Mouse (Mus musculus) sigmoid colon, adult 10 weeks (tissue): ENCODE results near the gene Gm21560. TPM values are rescaled to one million over a fixed set of nuclear protein-coding genes. Genes with fewer than 3 reads are reported as not detected.

ENCODE experiments used
- polyA plus RNA-seq: library from polyadenylated mRNA; stranded (reverse); fragments of 350-450 nt; fragmentation: Illumina TruSeq; extraction: RNeasy Lipid Tissue Mini Kit (QIAGEN cat#74804); gene quantifications from one replicate; pipeline ENCODE4 v1.2.3, GENCODE M21; 2014; ENCODE audit warnings: low read depth, low replicate concordance

Gm21560 gene
- polyA plus RNA-seq, result not detected

GRCm38 (mm10) chr14:6219192-6219591, at the start of gene Gm21560:
Gene Gm21560, minus strand, starts transcription at chr14:6219292.

Other genes starting within 250 kb of the Gm21560 start
- gene Gm3453, start 240.2 kb downstream of the Gm21560 start, polyA plus RNA-seq, result not detected
- gene Gm6337, start 161.0 kb downstream of the Gm21560 start, polyA plus RNA-seq, result not detected
- gene Gm8206, start 125.3 kb downstream of the Gm21560 start, polyA plus RNA-seq, result not detected
- 2.5 TPM for gene Gm3468, start 110.6 kb downstream of the Gm21560 start, polyA plus RNA-seq
- gene Gm3476, start 93.5 kb downstream of the Gm21560 start, polyA plus RNA-seq, result not detected
- 6.8 TPM for gene Gm3411, start 68.0 kb upstream of the Gm21560 start, polyA plus RNA-seq
- gene Gm21103, start 85.6 kb upstream of the Gm21560 start, polyA plus RNA-seq, result not detected
- not detected for gene Gm3618, start 124.4 kb upstream of the Gm21560 start, polyA plus RNA-seq
- not detected for gene Gm16440, start 171.0 kb upstream of the Gm21560 start, polyA plus RNA-seq
- not detected for gene Gm3591, start 193.2 kb upstream of the Gm21560 start, polyA plus RNA-seq
- not detected for gene Gm3594, start 225.3 kb upstream of the Gm21560 start, polyA plus RNA-seq